Mouse (Mus musculus): ENCODE data around the gene Olig3. TPM values are rescaled to one million over a fixed set of nuclear protein-coding genes. Genes with fewer than 3 reads are reported as not detected.

Olig3 gene
- total RNA-seq, 2 experiments from 2014 or later, result not detected

DNA sequence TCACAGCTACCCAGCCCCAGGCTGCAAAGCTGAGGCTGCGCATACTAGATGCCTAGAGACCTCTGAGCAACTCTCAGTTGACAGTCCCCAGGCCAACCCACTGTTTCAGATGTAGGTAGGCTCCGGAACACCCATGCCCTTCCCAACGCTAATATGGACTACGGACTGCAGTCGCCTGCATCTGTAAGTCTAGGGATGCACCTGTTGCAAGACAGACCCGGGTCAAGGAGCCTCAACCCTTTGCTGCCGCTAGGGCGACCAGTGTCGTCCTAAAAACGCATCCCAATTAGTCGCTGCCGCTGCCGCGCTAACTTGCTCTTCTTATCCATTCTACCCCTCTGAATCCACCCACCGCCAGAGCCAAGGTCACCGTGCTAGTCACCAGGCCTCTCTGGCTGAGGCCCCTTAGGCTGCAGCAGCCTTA lies 3.4 kb upstream of the Olig3 start:
- H3K4me3 ChIP-seq, result no peak overlapping the region
- DNase-seq, result no peak
- TF ChIP-seq CTCF (IDR thresholded peaks at IDR 0.05), result no peak
- intact Hi-C loops (cut with DNase I), result no loop called here
- H3K27ac ChIP-seq, result no peak overlapping the region

DNA sequence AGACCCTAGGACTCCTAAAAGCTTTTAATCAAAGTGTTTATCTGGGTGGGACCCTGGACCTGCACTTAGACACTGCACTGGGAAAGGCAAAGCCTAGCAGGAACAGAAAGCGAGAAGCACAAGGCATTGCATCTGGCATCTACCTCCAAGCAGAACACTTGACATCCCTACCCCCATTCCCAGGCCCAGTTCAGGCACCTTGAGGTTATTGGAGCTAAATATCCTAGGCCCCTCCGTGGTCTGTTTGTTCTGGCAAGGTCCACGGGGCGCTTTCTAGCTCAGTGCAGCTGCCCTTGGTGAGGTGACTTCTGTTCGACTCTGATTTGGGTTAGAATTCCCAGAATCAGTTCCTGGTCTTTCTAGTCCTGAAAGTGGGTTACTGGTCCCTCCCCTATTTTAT lies 2.7 kb upstream of the Olig3 start:
- Histone ChIP-seq H3K27ac (no peak overlapping the region), H3K4me3 (no peak overlapping the region)
- no peak for TF ChIP-seq CTCF (IDR thresholded peaks at IDR 0.05)
- intact Hi-C loops (cut with DNase I), result no loop called here
- no peak for DNase-seq

GRCm38 (mm10) chr10:19354146-19354545 lies 2.2 kb upstream of the Olig3 start:
- Histone ChIP-seq H3K27ac (no peak overlapping the region), H3K4me3 (no peak overlapping the region)
- no peak for TF ChIP-seq CTCF (IDR thresholded peaks at IDR 0.05)
- intact Hi-C loops (cut with DNase I), result no loop called here
- no peak for DNase-seq

- no peak overlapping the region for H3K4me3 ChIP-seq
- no peak for DNase-seq
- TF ChIP-seq CTCF (IDR thresholded peaks at IDR 0.05), result no peak
- intact Hi-C loops (cut with DNase I), result no loop called here
- H3K27ac ChIP-seq, result no peak overlapping the region
Observed at GRCm38 (mm10) chr10:19355076-19355475, 1.3 kb upstream of the Olig3 start.

GRCm38 (mm10) chr10:19356720-19357641 lies 648 bp downstream of the Olig3 start:
- intact Hi-C loops (cut with DNase I), result no loop called here
- Histone ChIP-seq H3K4me3 (no peak overlapping the region), H3K27ac (no peak overlapping the region)
- DNase-seq, result no peak
- no peak for TF ChIP-seq CTCF (IDR thresholded peaks at IDR 0.05)

DNA sequence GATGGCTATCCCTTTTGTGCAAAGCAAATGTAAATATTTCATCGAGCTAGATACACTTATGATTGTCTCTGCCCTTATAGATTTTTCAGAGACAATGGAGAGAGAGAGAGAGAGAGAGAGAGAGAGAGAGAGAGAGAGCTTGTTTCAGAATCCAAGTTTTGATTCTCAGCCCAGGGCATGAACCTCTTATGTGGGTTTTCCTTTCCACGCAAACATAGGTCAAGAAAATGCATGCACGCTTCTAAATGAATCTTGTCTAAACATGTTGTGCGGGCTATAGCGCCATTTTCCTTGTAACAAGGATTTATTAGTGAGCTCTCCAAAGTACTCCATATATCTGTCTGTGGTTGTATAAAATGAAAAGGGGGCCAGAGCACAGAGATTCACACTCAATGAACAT lies 1.5 kb downstream of the Olig3 start:
- intact Hi-C loops (cut with DNase I), result no loop called here
- Histone ChIP-seq H3K4me3 (no peak overlapping the region), H3K27ac (no peak overlapping the region)
- TF ChIP-seq CTCF (IDR thresholded peaks at IDR 0.05), result no peak
- no peak for DNase-seq

- intact Hi-C loops (cut with DNase I), result no loop called here
- Histone ChIP-seq H3K4me3 (no peak overlapping the region), H3K27ac (no peak overlapping the region)
- no peak for TF ChIP-seq CTCF (IDR thresholded peaks at IDR 0.05)
- DNase-seq, result no peak
Observed at GRCm38 (mm10) chr10:19360446-19361300, 4.3 kb downstream of the Olig3 start.

DNA sequence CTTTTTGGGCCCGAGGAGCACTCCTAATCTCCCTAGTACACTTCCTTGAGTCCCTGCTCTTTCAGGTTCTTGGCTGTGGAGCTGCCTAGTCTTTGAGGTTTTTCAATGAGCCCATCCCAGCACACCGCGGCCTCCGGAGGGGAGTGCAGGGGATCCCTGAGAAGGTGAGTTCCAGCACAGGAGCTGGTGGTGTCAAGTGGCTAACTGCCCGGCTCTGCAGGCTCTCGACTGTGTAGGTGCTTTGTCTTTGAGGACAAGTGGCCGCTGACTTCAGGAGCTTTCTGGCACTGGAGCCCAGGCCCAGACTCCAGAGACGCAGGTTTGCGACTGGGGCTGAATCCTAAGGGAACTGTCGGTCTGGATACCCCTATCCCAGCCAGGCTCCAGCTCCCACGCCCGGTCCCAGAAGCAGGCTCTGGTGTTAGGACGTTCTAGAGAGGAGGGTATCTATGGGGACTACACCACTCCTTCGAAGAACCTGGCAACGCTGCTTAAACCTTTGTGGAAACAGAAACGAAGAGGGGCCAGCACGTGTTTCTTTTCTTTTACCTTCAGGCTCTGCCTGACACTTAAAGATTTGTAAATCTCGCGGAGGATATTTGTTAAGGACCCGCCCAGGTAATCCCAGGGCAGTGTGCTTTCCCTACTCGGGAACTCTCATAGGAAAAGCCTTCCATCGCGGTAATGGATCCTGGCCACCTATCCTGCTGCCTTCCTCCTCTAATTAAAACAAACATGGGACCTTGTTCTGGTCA lies 5.4 kb downstream of the Olig3 start:
- intact Hi-C loops (cut with DNase I), result no loop called here
- Histone ChIP-seq H3K4me3 (no peak overlapping the region), H3K27ac (no peak overlapping the region)

DNA sequence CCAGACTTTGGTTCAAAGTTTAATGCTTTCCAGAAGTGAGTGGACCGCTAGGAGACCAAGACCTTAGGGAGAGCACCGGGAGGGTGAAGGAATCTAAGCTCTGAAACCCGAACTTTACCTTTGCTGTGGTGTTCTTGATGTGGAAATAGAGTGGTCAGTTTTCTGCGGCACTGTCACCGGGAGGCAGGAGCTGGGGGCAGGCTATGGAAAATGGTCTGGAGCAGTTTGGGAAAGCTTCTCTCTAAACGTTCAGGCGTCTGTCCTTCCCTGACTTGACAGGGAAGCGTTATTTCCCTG lies 5.9 kb downstream of the Olig3 start:
- intact Hi-C loops (cut with DNase I), result no loop called here
- no peak for DNase-seq
- Histone ChIP-seq H3K4me3 (no peak overlapping the region), H3K27ac (no peak overlapping the region)
- TF ChIP-seq CTCF (IDR thresholded peaks at IDR 0.05), result no peak

More for the DNA sequence above, 5.4 kb downstream of the Olig3 start:
- no peak for DNase-seq
- no peak for TF ChIP-seq CTCF (IDR thresholded peaks at IDR 0.05)

- peak overlapping the region; percentile 41; the same call in 1 of the 2 replicates for H3K4me3 ChIP-seq
- no peak for TF ChIP-seq CTCF (IDR thresholded peaks at IDR 0.05)
Observed at GRCm38 (mm10) chr10:19362861-19363260, 6.5 kb downstream of the Olig3 start.

DNA sequence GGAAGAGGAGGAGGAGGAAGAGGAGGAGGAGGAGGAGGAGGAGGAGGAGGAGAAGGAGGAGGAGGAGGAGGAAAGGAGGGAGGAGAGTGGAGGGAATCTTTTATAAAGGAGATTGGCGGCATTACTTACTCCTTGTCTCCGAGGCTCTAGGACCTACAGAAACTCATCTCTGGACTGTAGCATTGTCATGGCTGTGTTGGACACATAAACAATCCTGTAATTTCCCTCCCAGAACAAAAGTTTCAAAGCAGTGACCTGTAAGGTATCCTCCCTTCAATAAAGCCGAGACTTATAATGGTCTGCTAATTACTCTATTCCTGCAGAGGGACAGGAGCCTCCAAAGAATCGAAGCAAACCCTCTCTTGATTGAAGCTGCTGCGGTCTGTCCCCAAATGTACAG lies 7.0 kb downstream of the Olig3 start:
- no peak for TF ChIP-seq CTCF (IDR thresholded peaks at IDR 0.05)
- H3K4me3 ChIP-seq, result no peak overlapping the region
- DNase-seq, result no peak
- H3K27ac ChIP-seq, result no peak overlapping the region
- intact Hi-C loops (cut with DNase I), result no loop called here

More at GRCm38 (mm10) chr10:19362861-19363260, 6.5 kb downstream of the Olig3 start:
- H3K27ac ChIP-seq, result no peak overlapping the region
- intact Hi-C loops (cut with DNase I), result no loop called here
- no peak for DNase-seq

GRCm38 (mm10) chr10:19369143-19369542 lies 12.8 kb downstream of the Olig3 start:
- DNase-seq, result no peak
- no peak overlapping the region for H3K27ac ChIP-seq
- H3K4me3 ChIP-seq, result no peak overlapping the region
- intact Hi-C loops (cut with DNase I), result no loop called here
- TF ChIP-seq CTCF (IDR thresholded peaks at IDR 0.05), result no peak
